ENCODE assay signal across 7 mouse cellular contexts in the genomic region with DNA sequence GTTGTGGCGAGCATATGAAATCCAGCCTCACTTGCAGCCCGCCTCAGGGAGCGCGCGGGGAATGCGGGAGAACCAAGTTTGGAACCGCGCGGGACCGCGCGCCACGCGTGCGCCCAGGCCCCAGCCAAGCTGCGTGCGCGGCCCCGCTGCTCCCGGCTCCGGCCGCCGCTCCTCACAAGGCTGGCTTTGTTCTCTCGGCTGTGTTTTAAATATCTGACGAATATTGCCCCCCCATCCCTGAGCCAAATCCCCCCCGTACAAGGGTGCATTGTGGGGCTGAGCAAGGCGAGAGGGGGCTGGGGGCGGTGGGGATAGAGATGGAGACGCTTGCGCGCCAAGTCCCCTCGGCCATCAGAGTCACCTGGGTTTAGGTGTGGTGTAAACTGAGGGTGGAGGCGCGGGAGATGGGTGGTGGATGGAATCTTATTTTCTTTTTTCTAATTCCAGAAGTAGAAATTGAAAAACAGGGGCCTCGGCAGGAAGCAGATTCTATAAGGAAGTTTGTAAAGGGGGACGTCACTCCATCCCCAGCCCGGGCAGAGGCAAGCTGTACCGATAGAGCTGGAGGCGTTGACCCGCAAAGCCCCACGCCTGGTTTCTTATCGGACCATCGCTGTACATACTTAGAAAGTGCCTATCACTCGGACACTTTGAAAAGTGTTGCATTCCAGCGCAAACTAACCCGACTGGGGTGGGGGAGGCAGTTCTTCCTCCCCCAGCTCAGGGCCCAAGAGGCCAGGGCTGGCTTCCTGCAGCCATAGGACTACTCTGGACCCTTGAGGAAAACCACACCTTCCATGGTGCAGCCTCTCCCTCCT.
DNase-seq lines count a peak whose midpoint lies in the region; ATAC-seq lines count a peak whose summit lies in the region.

No protein-coding gene starts in this region.

- peak overlapping the region; percentile 57 for H3K9ac ChIP-seq in heart, embryonic 15.5 days
- H3K9ac ChIP-seq in stomach, embryonic 15.5 days: peak overlapping the region; percentile 46; the same call in 1 of the 2 replicates

- WGBS in heart, embryonic 15.5 days: 3% methylated on average over 46 of the region's 46 CpGs
- 5% methylated on average over 46 of the region's 46 CpGs for WGBS in stomach, embryonic 15.5 days

- ATAC-seq in heart, embryonic 15.5 days (replicated peaks; ENCODE audit: insufficient number of reproducible peaks, insufficient read depth, low FRiP score, low read depth): peak; percentile 37; the same call in 1 of the 2 replicates
- peak; percentile 52 for ATAC-seq in megakaryocyte progenitor cell, adult 5-6 weeks (replicated peaks; ENCODE audit: poor library complexity)
- peak; percentile 75 for ATAC-seq in stomach, embryonic 15.5 days (ENCODE audit: insufficient read depth, low FRiP score, low read depth)

- no peaks in the 10 kb centered on the region for H3K27me3 ChIP-seq in heart, embryonic 15.5 days
- H3K27me3 ChIP-seq in stomach, embryonic 15.5 days (replicated peaks): no peaks in the 10 kb centered on the region

- peak overlapping the region; percentile 73 for H3K27ac ChIP-seq in heart, embryonic 15.5 days
- peak overlapping the region; percentile 92 for H3K27ac ChIP-seq in stomach, embryonic 15.5 days

- H3K4me1 ChIP-seq in heart, embryonic 15.5 days (replicated peaks): peaks cover 54% of the 10 kb centered on the region
- H3K4me1 ChIP-seq in stomach, embryonic 15.5 days: peaks cover 49% of the 10 kb centered on the region

- no peaks in the 10 kb centered on the region for H3K36me3 ChIP-seq in heart, embryonic 15.5 days
- H3K36me3 ChIP-seq in stomach, embryonic 15.5 days: no peaks in the 10 kb centered on the region

- peak; percentile 17 for DNase-seq in thymus, postnatal 0 days (ENCODE audit: low spot score)
- DNase-seq in thymus, postnatal 14 days: no peak
- peak; percentile 61 for DNase-seq in embryo, embryonic 9.5 days (ENCODE audit: extremely low spot score)
- DNase-seq in layer of hippocampus, postnatal 14 days (ENCODE audit: low spot score in 2 of 2): peak; percentile 37 to 43

- peak overlapping the region; percentile 81 for H3K4me2 ChIP-seq in heart, embryonic 15.5 days
- H3K4me2 ChIP-seq in stomach, embryonic 15.5 days: peak overlapping the region; percentile 71

- peak overlapping the region; percentile 49 for H3K4me3 ChIP-seq in heart, embryonic 15.5 days
- peak overlapping the region; percentile 33 for H3K4me3 ChIP-seq in stomach, embryonic 15.5 days (replicated peaks)

- no peaks in the 10 kb centered on the region for H3K9me3 ChIP-seq in heart, embryonic 15.5 days (replicated peaks)
- no peaks in the 10 kb centered on the region for H3K9me3 ChIP-seq in stomach, embryonic 15.5 days
